Mouse (Mus musculus): Measurements from ENCODE around the gene Grik2. TPM values are rescaled to one million over a fixed set of nuclear protein-coding genes. Genes with fewer than 3 reads are reported as not detected.

Grik2 gene
- polyA plus RNA-seq, 1 experiment from 2014 or later, result 3.6 TPM

DNA sequence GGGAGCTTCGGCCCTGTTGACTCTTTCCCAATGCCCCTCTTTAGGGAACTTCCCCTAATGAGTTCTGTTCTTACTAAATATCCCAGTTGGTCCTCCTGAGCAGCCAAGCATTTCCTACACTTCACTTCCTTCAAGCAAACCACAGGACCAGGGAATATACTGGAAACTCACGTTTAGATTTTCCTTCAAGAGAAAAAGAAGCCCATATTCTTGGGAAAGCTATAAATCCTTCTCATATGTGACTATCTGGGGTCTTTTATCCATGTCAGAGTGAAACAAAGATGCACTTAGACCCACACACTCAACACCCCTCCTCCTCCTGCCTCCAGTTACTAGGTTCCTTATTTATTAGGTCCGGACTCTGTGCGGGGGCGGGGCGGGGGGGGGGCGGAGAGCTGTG is 6.5 kb downstream of the Grik2 start:
- H3K9ac ChIP-seq, result no peak overlapping the region
- no peak for ATAC-seq (replicated peaks; ENCODE audit: low FRiP score)
- peaks cover 16% of the 10 kb centered on the region; the same call in 1 of the 2 replicates for H3K4me1 ChIP-seq

DNA sequence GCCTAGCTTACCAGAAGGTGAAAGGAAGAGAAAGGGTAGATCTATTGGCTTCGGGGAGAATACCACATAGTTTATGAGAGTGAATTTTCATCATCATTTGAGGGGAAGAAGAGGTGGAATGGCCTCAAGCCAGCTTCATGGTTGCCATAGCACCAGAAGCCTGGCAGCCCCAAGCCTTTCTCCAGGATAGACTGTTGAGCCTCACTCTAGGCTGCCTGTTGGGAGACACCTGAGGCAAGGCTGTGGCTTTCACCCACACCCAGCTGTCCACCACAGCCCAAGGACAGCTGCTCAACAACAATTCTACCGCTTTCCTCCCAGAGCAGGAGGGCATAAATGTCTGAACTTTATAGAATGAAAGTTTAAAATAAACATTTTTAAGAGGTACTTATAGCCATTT is 8.1 kb downstream of the Grik2 start:
- peaks cover 16% of the 10 kb centered on the region; the same call in 1 of the 2 replicates for H3K4me1 ChIP-seq
- ATAC-seq (replicated peaks; ENCODE audit: low FRiP score), result no peak
- H3K9me3 ChIP-seq (replicated peaks), result no peaks in the 10 kb centered on the region
- H3K4me2 ChIP-seq, result no peak overlapping the region
- H3K27me3 ChIP-seq, result peaks cover 21% of the 10 kb centered on the region; the same call in 1 of the 2 replicates
- no peak overlapping the region for H3K4me3 ChIP-seq (replicated peaks)
- H3K36me3 ChIP-seq, result no peaks in the 10 kb centered on the region
- H3K27ac ChIP-seq, result no peak overlapping the region
- no peak overlapping the region for H3K9ac ChIP-seq
- 64% methylated on average over 2 of the region's 2 CpGs for WGBS

More for the DNA sequence above, 6.5 kb downstream of the Grik2 start:
- Histone ChIP-seq H3K27me3 (peaks cover 29% of the 10 kb centered on the region), H3K9me3 (replicated peaks) (no peaks in the 10 kb centered on the region), H3K4me3 (replicated peaks) (peak overlapping the region; percentile 54), H3K36me3 (no peaks in the 10 kb centered on the region), H3K27ac (no peak overlapping the region), H3K4me2 (peak overlapping the region; percentile 86)
- under 1% methylated on average over 7 of the region's 7 CpGs for WGBS

DNA sequence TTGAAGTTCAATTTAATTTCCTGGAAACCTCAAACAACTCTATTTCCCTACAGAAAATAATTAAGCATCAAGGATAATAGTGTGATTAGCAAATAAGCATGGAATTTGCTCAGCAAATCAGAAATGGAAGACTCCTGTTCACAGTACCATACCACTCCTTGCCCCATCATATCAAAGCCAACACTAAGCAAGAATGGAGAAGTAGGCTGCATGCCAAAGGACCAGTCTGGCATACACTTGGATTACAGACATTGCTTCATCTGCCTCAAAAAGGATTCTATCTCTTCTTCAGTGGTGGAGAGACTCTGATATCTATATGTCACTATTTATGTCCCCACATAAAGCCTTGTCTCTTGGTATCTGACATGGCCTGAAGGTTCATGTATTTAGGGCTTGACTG is 19.7 kb downstream of the Grik2 start:
- H3K4me1 ChIP-seq, result no peaks in the 10 kb centered on the region
- no peaks in the 10 kb centered on the region for H3K9me3 ChIP-seq (replicated peaks)
- ATAC-seq (replicated peaks; ENCODE audit: low FRiP score), result no peak
- H3K27me3 ChIP-seq, result no peaks in the 10 kb centered on the region
- no peaks in the 10 kb centered on the region for H3K36me3 ChIP-seq
- no peak overlapping the region for H3K4me2 ChIP-seq
- H3K27ac ChIP-seq, result no peak overlapping the region
- H3K9ac ChIP-seq, result no peak overlapping the region
- H3K4me3 ChIP-seq (replicated peaks), result no peak overlapping the region

- H3K4me2 ChIP-seq, result no peak overlapping the region
- H3K9me3 ChIP-seq (replicated peaks), result no peaks in the 10 kb centered on the region
- no peak overlapping the region for H3K27ac ChIP-seq
- H3K4me1 ChIP-seq, result no peaks in the 10 kb centered on the region
- 69% methylated on average over 2 of the region's 2 CpGs for WGBS
- no peaks in the 10 kb centered on the region for H3K27me3 ChIP-seq
- H3K4me3 ChIP-seq (replicated peaks), result no peak overlapping the region
- H3K36me3 ChIP-seq, result no peaks in the 10 kb centered on the region
- no peak overlapping the region for H3K9ac ChIP-seq
- no peak for ATAC-seq (replicated peaks; ENCODE audit: low FRiP score)
Observed at GRCm38 (mm10) chr10:49767556-49767955, 21.0 kb downstream of the Grik2 start.

- 68% methylated on average over 2 of the region's 2 CpGs for WGBS
- no peak for ATAC-seq (replicated peaks; ENCODE audit: low FRiP score)
- no peaks in the 10 kb centered on the region for H3K9me3 ChIP-seq (replicated peaks)
- no peak overlapping the region for H3K4me2 ChIP-seq
- H3K4me1 ChIP-seq, result no peaks in the 10 kb centered on the region
- no peak overlapping the region for H3K4me3 ChIP-seq (replicated peaks)
- no peak overlapping the region for H3K9ac ChIP-seq
- no peaks in the 10 kb centered on the region for H3K27me3 ChIP-seq
- no peak overlapping the region for H3K27ac ChIP-seq
- no peaks in the 10 kb centered on the region for H3K36me3 ChIP-seq
Observed at GRCm38 (mm10) chr10:49762607-49763006, 26.0 kb downstream of the Grik2 start.

GRCm38 (mm10) chr10:49751769-49752168 is 36.8 kb downstream of the Grik2 start:
- no peaks in the 10 kb centered on the region for H3K4me1 ChIP-seq
- no peak overlapping the region for H3K4me3 ChIP-seq (replicated peaks)
- H3K9me3 ChIP-seq (replicated peaks), result no peaks in the 10 kb centered on the region
- H3K27me3 ChIP-seq, result no peaks in the 10 kb centered on the region
- 70% methylated on average over 2 of the region's 2 CpGs for WGBS
- H3K36me3 ChIP-seq, result no peaks in the 10 kb centered on the region
- no peak for ATAC-seq (replicated peaks; ENCODE audit: low FRiP score)
- no peak overlapping the region for H3K4me2 ChIP-seq
- no peak overlapping the region for H3K9ac ChIP-seq
- no peak overlapping the region for H3K27ac ChIP-seq

- H3K9ac ChIP-seq, result no peak overlapping the region
- no peaks in the 10 kb centered on the region for H3K27me3 ChIP-seq
- no peak overlapping the region for H3K4me2 ChIP-seq
- H3K4me3 ChIP-seq (replicated peaks), result no peak overlapping the region
- no peak overlapping the region for H3K27ac ChIP-seq
- no peak for ATAC-seq (replicated peaks; ENCODE audit: low FRiP score)
- no peaks in the 10 kb centered on the region for H3K36me3 ChIP-seq
- H3K4me1 ChIP-seq, result no peaks in the 10 kb centered on the region
- WGBS, result 84% methylated on average over 2 of the region's 2 CpGs
- no peaks in the 10 kb centered on the region for H3K9me3 ChIP-seq (replicated peaks)
Observed at GRCm38 (mm10) chr10:49731841-49732240, 56.7 kb downstream of the Grik2 start.

- WGBS, result 78% methylated on average over 2 of the region's 2 CpGs
- ATAC-seq (replicated peaks; ENCODE audit: low FRiP score), result no peak
- Histone ChIP-seq H3K9me3 (replicated peaks) (no peaks in the 10 kb centered on the region), H3K4me2 (no peak overlapping the region), H3K27ac (no peak overlapping the region), H3K4me1 (no peaks in the 10 kb centered on the region), H3K9ac (no peak overlapping the region), H3K27me3 (no peaks in the 10 kb centered on the region), H3K36me3 (no peaks in the 10 kb centered on the region), H3K4me3 (replicated peaks) (no peak overlapping the region)
Observed at GRCm38 (mm10) chr10:49723706-49724105, 64.9 kb downstream of the Grik2 start.

GRCm38 (mm10) chr10:49716856-49717255 is 71.7 kb downstream of the Grik2 start:
- H3K4me1 ChIP-seq, result no peaks in the 10 kb centered on the region
- no peaks in the 10 kb centered on the region for H3K27me3 ChIP-seq
- H3K4me3 ChIP-seq (replicated peaks), result no peak overlapping the region
- H3K36me3 ChIP-seq, result no peaks in the 10 kb centered on the region
- 67% methylated on average over 5 of the region's 5 CpGs for WGBS
- H3K9me3 ChIP-seq (replicated peaks), result no peaks in the 10 kb centered on the region
- no peak overlapping the region for H3K27ac ChIP-seq
- ATAC-seq (replicated peaks; ENCODE audit: low FRiP score), result no peak
- H3K4me2 ChIP-seq, result no peak overlapping the region
- no peak overlapping the region for H3K9ac ChIP-seq

DNA sequence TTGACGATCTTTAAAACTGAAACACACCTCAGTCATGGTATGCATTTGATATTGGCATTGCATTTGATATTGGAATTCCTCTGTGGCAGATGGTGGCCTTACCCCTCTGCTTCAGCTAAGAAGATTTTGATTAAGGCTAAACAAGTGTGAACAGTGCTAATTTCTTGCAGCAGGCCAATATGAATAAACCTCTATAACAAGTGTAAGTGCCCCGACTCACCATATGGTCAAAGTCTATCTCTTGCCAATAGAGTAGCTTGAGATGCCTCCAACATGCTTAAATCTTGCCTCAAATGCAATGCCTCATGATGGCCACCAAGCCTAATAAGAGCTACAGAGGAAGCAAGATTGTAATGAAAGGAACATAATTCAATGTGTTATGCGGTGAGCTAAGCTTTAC is 78.8 kb downstream of the Grik2 start:
- no peaks in the 10 kb centered on the region for H3K36me3 ChIP-seq
- no peak overlapping the region for H3K4me3 ChIP-seq (replicated peaks)
- no peaks in the 10 kb centered on the region for H3K4me1 ChIP-seq
- no peaks in the 10 kb centered on the region for H3K27me3 ChIP-seq
- H3K4me2 ChIP-seq, result no peak overlapping the region
- H3K9ac ChIP-seq, result no peak overlapping the region
- no peak for ATAC-seq (replicated peaks; ENCODE audit: low FRiP score)
- H3K27ac ChIP-seq, result no peak overlapping the region
- no peaks in the 10 kb centered on the region for H3K9me3 ChIP-seq (replicated peaks)
- 96% methylated on average over 3 of the region's 3 CpGs for WGBS

DNA sequence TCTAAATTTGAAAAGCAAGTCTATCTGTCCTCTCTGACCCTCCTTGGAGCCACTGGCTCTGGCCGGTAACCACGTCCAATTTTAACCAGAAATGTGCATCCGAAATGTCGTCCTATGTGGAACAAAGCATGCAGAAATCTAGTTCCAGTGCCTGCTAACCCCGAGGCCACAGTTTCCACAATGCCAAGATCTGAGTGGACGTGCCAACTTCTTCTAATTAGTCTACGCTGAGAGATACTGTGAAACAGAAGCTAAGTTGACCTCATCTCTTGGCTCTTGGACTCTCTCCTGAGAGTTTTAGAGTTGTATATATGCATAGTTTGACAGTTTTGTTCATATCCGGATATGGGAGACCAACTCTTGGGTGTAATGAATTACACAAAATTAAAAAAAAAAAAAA is 84.1 kb downstream of the Grik2 start:
- Histone ChIP-seq H3K4me2 (no peak overlapping the region), H3K9me3 (replicated peaks) (no peaks in the 10 kb centered on the region), H3K27me3 (no peaks in the 10 kb centered on the region), H3K4me3 (replicated peaks) (no peak overlapping the region), H3K4me1 (no peaks in the 10 kb centered on the region), H3K9ac (no peak overlapping the region), H3K27ac (no peak overlapping the region), H3K36me3 (no peaks in the 10 kb centered on the region)
- WGBS, result 94% methylated on average over 8 of the region's 8 CpGs
- no peak for ATAC-seq (replicated peaks; ENCODE audit: low FRiP score)

- WGBS, result 67% methylated on average over 1 of the region's 1 CpGs
- no peak for ATAC-seq (replicated peaks; ENCODE audit: low FRiP score)
- no peaks in the 10 kb centered on the region for H3K36me3 ChIP-seq
- H3K9ac ChIP-seq, result no peak overlapping the region
- no peaks in the 10 kb centered on the region for H3K27me3 ChIP-seq
- H3K4me3 ChIP-seq (replicated peaks), result no peak overlapping the region
- no peaks in the 10 kb centered on the region for H3K9me3 ChIP-seq (replicated peaks)
- no peak overlapping the region for H3K4me2 ChIP-seq
- no peak overlapping the region for H3K27ac ChIP-seq
- H3K4me1 ChIP-seq, result no peaks in the 10 kb centered on the region
Observed at GRCm38 (mm10) chr10:49652320-49652719, 136.2 kb downstream of the Grik2 start.

GRCm38 (mm10) chr10:49647116-49647515 is 141.4 kb downstream of the Grik2 start:
- Histone ChIP-seq H3K4me1 (no peaks in the 10 kb centered on the region), H3K4me2 (no peak overlapping the region), H3K36me3 (no peaks in the 10 kb centered on the region), H3K27me3 (no peaks in the 10 kb centered on the region), H3K9ac (no peak overlapping the region), H3K27ac (no peak overlapping the region), H3K9me3 (replicated peaks) (no peaks in the 10 kb centered on the region), H3K4me3 (replicated peaks) (no peak overlapping the region)
- 84% methylated on average over 2 of the region's 2 CpGs for WGBS
- ATAC-seq (replicated peaks; ENCODE audit: low FRiP score), result no peak

Measured in kidney, embryonic 15.5 days (tissue).